Mouse (Mus musculus): ENCODE measurements around the gene S1pr5.

GRCm38 (mm10) chr9:21206848-21207247, 41.4 kb downstream of the S1pr5 start:
- TF ChIP-seq CTCF (IDR thresholded peaks at IDR 0.05; ENCODE audit: low read depth), result no peak
- TF ChIP-seq EP300 (IDR thresholded peaks at IDR 0.05; ENCODE audit: low read depth), result no peak
